Mouse (Mus musculus) T-cell, adult 2 months (primary cell): ENCODE measurements at regions not wholly inside any gene's neighbourhood (a gene's known extent, or its start where the extent isn't known, plus 50 kb on each side); places are given as distances from the start of the nearest gene placed in this dataset.

Experiments
- DNase-seq: peaks from one replicate; pipeline ENCODE4 v3.0.0; 2022; ENCODE audit warnings: low spot score

- DNase-seq = no peak
These were observed 201.0 kb upstream of the Id2 start for GRCm38 (mm10) chr12:25297960-25298359.

- no peak for DNase-seq
These were observed 199.7 kb upstream of the Id2 start for GRCm38 (mm10) chr12:25296648-25297047.

- DNase-seq = peak; percentile 41
These were observed 197.5 kb upstream of the Id2 start for GRCm38 (mm10) chr12:25294179-25295025.

- no peak for DNase-seq
These were observed 196.7 kb upstream of the Id2 start for GRCm38 (mm10) chr12:25293470-25294178.

GRCm38 (mm10) chr12:25289381-25289780 lies 192.4 kb upstream of the Id2 start:
- no peak for DNase-seq

GRCm38 (mm10) chr12:25283808-25284207 lies 186.9 kb upstream of the Id2 start:
- no peak for DNase-seq

GRCm38 (mm10) chr12:25281438-25281837 lies 184.5 kb upstream of the Id2 start:
- DNase-seq = no peak

- DNase-seq = no peak
These were observed 176.8 kb upstream of the Id2 start for GRCm38 (mm10) chr12:25273631-25274305.

GRCm38 (mm10) chr12:25272752-25273125 lies 175.8 kb upstream of the Id2 start:
- no peak for DNase-seq

- DNase-seq = no peak
These were observed 175.3 kb upstream of the Id2 start for GRCm38 (mm10) chr12:25272114-25272751.

GRCm38 (mm10) chr12:25269878-25270277 lies 172.9 kb upstream of the Id2 start:
- DNase-seq = no peak

GRCm38 (mm10) chr12:25268871-25269850 lies 172.2 kb upstream of the Id2 start:
- DNase-seq = no peak

- DNase-seq = no peak
These were observed 171.4 kb upstream of the Id2 start for GRCm38 (mm10) chr12:25268323-25268722.

GRCm38 (mm10) chr12:25267572-25268115 lies 170.7 kb upstream of the Id2 start:
- DNase-seq = peak; percentile 32

GRCm38 (mm10) chr12:25266701-25267571 lies 170.0 kb upstream of the Id2 start:
- peak; percentile 59 for DNase-seq

- DNase-seq = no peak
These were observed 168.9 kb upstream of the Id2 start for GRCm38 (mm10) chr12:25265560-25266525.

- DNase-seq = no peak
These were observed 168.1 kb upstream of the Id2 start for GRCm38 (mm10) chr12:25265066-25265465.

GRCm38 (mm10) chr12:25264408-25264807 lies 167.5 kb upstream of the Id2 start:
- DNase-seq = no peak

GRCm38 (mm10) chr12:25262461-25262860 lies 165.5 kb upstream of the Id2 start:
- DNase-seq = no peak
